Mouse (Mus musculus) left cerebral cortex, postnatal 10 days (tissue): ENCODE results near the gene Agps. TPM values are rescaled to one million over a fixed set of nuclear protein-coding genes. Genes with fewer than 3 reads are reported as not detected.
"Not testable (repeated sequence)": the region's sequence is repeated elsewhere in the genome, so short reads cannot be mapped to it uniquely, and the experiment has no call there.

Source experiments
- DNase-seq, 2 experiments: peaks; one replicate each; pipeline ENCODE4 v3.0.0; 2021 to 2022; ENCODE audit warnings: low spot score in 2 of 2, mixed read lengths in 1 of 2; ENCODE audit errors: extremely low spot score in 1 of 2
- intact Hi-C: fragments of 180-260 bp; cut with DNase I; formaldehyde crosslinking; loops from one replicate; pipeline ENCODE4 v1.15.1; 2025
- total RNA-seq, 2 experiments: library from RNA; stranded (reverse); gene quantifications; 2 replicates each; pipeline ENCODE4 v1.2.3; 2021

Agps gene
- total RNA-seq, 2 experiments from 2014 or later = 60.4 to 62.3 TPM

DNA sequence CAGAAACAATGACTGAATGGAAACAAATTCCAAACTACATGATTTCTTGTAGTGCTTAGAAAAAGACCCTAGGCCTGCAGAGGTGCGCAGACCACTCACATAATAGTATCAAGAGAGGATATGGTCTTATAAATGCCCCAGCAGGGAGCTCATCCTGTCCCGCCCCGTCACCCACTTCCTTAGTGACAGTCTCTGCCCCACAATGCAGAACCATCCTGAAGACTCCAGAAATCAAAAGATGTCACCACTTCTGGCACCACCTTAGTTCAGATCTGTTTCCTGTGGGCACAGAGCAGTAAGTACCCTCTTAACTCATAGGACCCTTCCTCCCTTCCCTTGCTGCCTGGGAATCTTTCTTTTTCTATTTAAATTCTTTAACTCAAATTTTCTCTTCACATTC lies 83.1 kb downstream of the Agps start:
- intact Hi-C loops = no loop called here

DNA sequence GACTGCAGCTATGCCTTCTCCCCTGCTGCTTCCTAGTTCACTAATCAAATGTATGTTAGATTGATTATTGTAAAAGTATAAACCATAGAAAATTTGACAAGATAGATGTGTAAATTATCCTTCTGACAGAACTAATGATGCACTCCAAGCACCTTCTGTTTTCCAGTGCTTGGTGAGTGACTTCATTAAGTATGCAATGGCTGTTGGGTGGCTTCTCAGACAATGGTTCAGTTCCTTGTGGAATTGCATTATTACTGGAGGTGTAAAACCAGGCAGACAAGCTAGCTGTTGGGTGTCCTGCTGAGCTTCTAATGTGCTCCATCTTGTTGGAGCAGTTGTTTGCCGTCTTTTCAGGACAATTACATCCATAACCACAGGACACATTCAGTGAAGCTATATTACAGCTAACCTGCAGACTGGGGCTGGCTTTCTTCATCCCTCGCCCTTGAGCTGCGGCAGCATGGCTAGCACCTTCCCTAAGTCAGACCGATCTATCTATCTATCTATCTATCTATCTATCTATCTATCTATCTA lies 91.9 kb downstream of the Agps start:
- intact Hi-C loops = no loop called here

More for the DNA sequence above, 83.1 kb downstream of the Agps start:
- no peak for DNase-seq

DNA sequence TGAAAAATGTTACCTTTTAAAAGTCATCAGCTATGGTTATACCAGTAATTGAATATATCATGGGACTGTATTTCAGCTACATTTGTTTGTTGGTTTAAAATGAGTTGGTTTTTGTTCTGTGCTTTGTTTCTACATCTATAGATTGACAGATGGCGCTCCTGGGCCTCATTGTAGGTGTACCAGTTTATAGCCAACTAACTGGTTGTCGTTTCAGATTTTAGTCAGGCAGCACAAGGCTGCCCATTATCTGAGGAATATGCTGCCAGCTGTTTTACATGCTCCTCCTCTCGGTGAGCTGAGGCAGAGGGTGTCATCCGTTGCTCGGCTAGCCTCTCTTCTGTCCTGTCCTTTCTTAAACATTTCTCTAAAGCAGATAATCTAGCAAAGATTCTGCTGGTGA lies 94.1 kb downstream of the Agps start:
- DNase-seq = no peak
- intact Hi-C loops = no loop called here

More for the DNA sequence above, 91.9 kb downstream of the Agps start:
- no peak for DNase-seq

DNA sequence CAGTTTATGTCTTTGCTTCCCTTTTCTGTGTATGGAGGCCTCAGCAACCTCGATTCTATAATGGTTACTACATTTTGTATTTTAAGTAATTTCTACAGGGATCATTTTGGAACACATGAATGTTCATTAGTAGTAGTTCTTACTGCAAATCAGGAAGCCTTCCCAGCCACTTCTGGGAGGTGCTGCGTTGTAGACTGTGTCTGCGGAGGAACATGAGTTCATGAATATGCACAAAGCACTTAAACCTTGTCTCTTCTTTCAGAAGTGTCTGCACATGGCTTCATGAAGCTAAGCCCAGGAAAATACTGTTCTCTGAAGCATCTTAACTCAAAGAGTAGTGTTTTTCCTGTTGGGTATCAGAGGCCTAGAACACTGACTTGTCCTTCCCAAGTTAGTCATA lies 96.0 kb downstream of the Agps start:
- DNase-seq = no peak
- intact Hi-C loops = no loop called here

DNA sequence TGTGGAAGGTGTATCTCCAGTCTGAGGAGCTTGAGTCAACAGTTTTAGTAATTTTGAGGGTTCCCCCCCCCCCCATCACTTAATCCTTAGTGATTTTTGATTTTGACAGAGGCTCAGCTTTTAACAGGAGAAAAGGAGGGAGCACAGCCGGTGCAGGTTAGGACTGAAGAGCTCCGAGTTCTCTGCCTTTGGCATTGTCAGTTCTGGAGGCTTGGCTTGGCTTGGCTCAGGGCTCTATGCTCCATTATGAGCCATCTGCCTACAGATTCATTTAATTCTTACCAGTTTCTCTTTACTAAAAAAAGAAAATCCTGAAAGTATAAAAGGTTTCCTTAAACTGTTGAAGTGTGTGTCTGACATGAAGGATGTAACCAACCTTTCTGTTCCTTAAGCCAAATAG lies 97.2 kb downstream of the Agps start:
- DNase-seq = no peak
- intact Hi-C loops = no loop called here

DNA sequence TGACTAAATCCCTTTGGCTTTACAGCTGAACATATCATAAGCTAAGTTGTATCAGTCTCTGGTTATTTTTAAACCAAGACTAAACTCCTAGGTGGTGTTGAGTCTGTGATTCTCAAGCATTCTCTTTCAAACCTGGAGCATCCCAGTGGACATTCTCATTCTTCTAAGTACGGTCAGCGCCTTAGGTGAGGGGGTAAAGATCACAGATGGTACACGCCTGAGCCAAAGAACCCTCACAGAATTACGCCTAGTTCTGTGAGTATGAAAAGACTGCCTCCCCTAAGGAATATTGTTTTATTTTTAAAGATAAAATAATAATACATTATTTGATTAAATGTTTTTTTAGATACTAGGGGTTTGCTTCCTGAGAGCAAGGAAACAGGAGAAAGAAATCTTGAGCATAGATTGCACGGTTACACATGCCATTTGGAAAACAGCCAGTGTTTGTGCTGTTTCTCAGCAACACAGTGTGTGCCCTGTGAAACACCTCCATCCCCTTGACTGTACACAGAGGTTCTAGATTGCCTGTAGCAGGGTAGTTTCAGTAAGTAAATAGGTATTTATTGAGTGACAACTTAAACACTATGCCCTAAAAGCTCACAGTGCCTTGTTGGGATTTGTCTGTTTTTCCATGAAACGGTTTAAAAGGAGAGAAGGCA lies 97.9 kb downstream of the Agps start:
- intact Hi-C loops = no loop called here

DNA sequence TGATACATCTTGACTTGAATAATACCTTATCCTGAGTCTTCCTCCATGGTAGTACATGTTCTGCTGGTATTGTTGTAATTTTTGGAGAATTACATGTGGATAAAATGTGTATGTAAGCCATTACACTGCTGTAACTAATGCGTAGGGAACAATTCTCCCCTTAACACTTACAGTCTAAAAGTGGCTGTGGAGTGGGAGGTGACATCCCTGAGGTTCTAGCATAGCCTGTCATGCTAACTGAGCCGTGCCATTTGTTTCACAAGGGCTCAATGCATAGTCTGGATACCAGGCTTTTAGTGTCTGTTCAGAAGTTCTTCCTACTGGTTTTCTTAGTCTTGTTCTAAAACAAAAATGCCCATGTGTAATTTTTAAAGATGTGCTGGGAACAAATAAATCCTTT lies 99.0 kb downstream of the Agps start:
- intact Hi-C loops = no loop called here
- DNase-seq = no peak

More for the DNA sequence above, 97.9 kb downstream of the Agps start:
- no peak for DNase-seq

DNA sequence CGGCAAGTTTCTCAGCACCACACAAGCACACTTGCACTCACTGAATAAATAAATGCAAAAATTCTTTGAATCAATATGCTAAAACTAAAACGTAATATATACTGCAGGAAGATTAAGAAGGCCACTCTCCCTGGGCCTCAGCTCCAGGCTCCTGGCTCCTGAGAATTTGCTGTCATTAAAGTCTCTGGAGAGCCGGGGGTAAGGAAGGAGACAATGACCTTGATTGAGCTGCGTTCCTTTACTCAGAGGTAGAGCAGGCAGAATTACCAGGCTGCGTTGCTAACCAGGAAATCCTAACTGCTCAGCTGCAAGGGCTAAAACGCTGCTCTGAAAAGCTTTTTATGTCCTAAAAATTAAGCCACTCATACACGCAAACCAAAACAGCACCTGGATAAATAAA lies 101.6 kb downstream of the Agps start:
- DNase-seq = no peak
- intact Hi-C loops = no loop called here

DNA sequence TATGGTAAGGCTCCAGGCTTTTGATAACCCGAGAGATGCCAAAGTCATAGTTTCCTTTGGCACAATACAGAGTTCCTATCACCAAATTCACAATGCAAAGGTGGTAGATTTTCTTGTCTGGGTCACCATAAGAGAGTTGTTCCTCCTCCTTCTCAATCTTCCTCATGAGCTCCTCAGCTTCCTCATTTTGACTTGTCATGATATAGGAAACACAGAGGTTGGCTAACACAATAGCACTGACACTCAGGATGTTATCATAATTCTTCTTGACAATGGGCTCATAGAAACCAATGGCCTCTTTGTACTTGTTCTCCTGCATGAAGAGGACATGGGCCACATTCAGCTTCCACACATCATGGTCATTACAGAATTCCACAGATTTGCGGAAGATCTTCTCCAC lies 104.7 kb downstream of the Agps start:
- DNase-seq, intact Hi-C loops: not testable (repeated sequence)

DNA sequence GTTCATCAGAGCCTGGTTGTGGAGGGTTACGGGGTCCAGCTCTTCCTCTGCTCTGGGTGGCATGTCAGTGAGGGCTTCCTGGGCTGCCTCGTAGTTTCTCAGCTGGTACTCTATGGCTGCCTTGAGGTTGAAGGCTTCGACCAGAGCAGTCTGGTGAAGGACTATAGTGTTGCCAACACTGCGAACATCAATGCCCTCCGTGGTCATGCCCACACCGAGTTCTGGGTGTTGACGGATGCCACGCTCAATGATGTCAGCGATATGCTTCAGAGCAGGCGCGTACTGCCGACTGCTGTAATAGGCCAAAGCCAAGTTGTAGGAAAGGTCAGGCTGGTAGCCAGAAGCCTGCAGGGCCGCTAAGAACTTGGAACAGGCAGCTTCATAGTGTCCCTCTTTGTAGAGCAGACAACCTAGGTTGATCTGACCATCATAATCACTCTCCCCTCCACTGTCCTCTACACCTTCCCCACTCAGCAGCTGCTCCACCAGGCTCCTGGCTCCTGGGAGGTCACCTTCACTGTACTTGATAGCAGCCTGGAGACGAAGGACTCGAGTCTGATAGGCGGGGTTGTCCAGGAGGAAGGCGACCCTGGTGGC lies 105.6 kb downstream of the Agps start:
- DNase-seq, intact Hi-C loops: not testable (repeated sequence)

DNA sequence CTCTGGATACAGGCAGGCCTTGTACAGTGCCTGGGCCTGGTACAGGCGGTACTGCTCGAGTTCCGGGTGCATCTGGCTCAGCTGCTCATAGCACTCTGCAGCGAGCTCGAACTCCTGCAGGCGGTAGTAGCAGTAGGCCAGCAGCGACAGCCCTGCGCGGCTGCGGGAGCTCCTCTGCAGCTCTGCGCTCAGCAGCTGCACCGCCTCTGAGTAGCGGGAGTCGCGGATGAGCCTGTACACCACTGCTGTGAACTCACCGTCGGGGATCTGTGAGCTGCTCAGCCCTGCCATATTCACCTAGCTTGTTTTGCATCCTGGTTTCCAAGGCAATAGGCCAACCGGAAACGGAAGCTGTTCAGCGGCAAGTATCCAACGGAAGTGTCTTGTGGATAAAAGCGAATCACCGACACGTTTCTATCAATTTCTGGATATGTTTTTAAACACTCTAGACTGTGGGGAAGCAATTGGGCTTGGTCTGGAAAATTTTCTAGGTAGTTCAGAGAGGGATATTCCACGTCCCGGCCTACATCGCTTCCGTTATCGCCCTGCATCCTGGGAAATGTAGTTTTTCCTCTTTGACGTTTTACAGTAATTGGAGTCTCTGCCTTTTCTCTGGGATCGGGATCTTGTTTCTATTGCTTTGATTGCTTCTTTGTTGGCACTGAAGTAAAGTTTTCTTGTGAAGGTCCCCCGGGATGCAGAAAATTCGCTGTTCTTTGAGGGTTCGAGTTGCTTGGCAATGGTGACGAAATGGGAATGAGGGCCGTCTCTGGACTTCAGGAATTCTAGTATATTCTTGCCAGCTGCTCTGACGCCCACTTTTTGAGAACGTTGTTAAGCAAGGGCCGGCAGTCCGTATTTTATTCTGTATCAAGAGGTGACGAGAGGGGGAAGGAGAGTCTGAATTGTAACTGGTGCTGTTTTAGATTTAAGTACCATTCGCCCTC lies 106.4 kb downstream of the Agps start, which contains the start of gene Ttc30b:
Gene Ttc30b, minus strand, starts transcription at position 469 of the 947 bp plus-strand sequence.
- peak; percentile 79 to 81 for DNase-seq
- intact Hi-C loops = no loop called here

DNA sequence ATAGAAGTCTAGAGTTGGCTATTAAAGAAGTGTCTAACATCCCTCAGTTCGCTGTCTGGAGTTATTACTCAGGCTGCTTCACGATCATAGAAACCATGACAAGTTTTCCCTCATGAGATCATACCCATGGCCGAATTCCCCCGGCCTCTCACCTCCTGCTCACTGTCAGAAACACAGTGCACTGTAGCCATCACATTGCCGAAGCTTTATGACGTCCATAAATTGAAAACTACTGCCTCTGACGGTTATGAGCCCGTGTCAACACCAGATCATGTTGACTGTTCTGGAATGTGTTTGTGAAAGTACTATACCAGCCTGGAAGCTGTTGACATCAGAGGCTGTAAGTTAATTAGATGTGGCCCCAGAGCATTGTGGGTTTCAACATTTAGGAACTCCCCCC lies 118.7 kb downstream of the Agps start:
- DNase-seq = no peak
- intact Hi-C loops = no loop called here

DNA sequence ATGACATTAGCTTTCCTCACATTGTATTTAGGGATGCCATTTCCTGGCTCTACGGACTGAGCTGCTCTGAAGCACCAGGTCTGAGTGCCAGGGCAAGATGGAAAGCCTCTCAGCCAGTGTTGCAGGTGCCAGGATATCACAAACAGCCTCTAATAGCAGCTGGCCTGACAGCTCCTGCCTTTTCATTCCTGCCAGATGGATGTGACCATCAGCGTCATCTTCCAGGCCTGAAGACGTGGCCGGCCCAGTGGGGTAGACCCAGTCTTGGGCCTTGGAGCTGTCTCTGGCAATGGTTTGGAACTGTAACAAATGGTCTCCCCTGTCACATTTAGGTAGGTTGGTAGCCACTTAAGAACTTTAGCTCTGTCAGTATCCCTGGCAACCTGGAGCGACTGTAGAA lies 121.3 kb downstream of the Agps start:
- intact Hi-C loops = no loop called here
- no peak for DNase-seq

DNA sequence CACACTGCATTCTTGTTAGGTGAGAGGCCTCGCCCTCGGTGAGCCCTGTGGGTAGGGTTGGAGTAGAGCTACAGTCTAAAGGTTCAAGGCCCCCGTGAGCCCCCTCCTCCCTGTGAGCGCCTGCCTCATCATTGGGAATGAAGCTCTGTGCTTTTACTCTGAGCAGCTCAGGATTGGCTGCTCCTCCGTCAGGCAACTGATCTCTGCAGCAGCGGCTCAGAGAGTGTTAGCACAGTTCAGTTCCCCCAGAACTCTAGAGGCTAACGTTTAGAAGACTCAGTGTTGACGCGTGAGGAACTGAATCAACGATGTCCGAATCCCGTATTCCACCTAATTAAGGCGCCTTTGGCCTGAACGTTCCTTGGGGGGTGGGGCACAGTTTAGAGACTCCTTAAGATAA lies 123.7 kb downstream of the Agps start:
- no peak for DNase-seq
- intact Hi-C loops = no loop called here

DNA sequence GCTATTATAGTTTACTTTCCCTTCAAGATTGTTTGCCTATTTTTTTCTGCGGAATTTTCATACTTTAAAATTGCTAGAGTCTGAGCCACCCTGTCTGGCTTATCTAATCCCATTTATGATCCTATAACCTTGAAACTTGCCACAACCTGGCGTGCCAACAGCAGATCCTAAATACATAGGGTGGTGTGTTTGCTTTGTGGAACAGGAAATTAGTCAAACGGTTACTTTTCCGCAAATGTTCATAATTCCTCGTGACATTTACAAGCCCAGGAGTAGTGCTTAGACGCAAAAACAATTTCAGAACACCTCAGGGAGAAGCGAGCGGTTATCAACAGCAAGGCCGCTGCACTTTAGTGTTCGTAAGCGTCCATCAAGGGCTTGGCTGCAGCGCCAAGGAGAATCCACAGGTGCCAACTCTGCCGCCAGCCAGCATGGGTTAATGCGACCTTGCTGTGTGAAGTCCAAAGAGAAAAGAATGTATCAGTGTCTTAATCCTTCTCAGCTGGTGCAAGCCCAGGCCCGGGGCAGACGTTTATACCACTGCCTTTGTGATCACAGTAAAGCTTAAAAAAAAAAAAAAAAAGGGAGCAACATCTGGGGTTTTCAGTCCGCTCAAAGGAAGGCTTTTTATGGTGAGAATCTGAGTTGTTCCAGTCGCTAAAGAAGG lies 127.3 kb downstream of the Agps start:
- intact Hi-C loops = no loop called here
- DNase-seq = no peak

DNA sequence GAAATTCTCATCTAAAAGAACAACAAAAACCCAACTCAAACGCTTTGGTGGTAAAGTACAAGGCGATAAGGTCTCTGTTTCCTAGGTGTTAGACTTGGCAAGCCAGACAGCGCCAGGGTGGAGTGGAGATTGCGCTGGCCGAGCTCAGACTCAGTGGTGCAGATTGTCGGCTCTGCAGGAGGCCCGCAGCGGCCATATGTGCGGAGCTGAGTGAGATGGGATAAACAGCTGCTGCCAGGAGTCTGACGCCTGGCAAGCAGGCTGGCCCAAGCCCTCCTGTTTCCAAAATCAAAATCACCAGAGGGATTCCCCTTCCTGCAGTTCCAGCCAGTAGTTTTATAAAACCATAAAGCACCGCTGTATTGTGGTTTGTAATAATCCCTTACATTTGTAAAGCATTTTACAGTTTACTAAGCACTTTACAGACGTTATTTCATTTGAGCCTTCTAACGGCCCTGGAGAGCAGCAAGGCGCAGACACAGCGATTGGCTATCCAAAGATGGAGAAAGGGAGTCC lies 127.9 kb downstream of the Agps start:
- DNase-seq = peak; percentile 25 to 38
- intact Hi-C loops = loop anchor here (5.0 to 10.0 kb wide), 2 partner anchors 175 to 353 kb away; no protein-coding TSS in a partner anchor

DNA sequence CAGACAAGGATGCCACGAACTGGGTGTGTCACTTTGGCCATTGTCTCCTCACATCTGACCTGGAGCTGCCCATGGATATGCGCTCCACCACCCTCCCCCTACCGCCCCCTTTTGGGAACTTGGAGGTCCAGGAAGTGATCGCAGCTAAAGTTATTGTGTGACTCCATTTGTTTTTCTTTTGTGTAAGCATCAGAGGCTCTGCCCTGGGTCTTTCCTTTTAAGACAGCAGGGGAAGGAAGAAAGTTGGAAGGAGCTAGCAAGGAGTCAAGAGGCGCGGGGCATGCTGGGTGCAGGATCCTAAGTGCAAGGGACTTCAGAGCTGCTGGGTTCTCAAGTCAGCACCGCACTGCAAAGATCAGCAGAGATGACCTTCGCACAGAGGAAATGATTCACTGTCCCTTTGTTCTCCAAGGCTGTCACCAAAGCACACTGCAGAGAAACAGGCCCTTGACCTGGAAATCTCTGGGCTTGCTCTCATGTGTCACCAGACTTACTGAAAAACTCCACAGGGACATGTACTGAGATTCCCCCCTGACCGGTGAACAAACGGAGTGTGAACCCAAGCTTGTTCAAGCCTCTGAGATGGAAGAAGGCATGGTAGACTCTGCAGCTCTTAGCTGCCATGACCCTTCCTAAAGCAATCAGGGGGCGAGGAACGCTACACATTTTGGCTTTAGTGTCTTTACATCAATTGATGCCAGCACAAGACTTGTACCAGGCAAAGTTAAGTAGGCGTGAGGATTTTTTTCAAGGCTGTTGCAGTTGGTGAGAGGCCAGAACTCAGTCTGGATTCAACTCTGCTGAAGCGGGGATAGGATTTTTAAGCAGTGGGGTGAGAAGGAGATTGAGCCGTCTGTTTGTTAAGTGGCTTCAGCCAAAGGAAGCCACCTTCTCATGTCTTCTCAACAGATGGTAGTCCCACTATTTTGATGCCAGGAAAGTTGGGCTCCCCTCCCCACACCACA lies 128.7 kb downstream of the Agps start:
- intact Hi-C loops = loop anchor here (5.0 to 10.0 kb wide), 2 partner anchors 176 to 353 kb away; no protein-coding TSS in a partner anchor

More for the DNA sequence above, 128.7 kb downstream of the Agps start:
- peak in 1 of 2 experiments; percentile 59 for DNase-seq
